Mouse (Mus musculus): ENCODE results near the gene Fgr. TPM values are rescaled to one million over a fixed set of nuclear protein-coding genes. Genes with fewer than 3 reads are reported as not detected.
A peak's percentile ranks its signal among the peaks of the same experiment; 100 is the strongest.

Fgr gene
- polyA plus RNA-seq, 1 experiment from 2014 or later = 0.85 TPM

- no peaks in the 10 kb centered on the region for H3K27me3 ChIP-seq (replicated peaks; ENCODE audit: control insufficient read depth, insufficient read depth, low read length)
- H3K9ac ChIP-seq (ENCODE audit: low read depth, low read length) = no peak overlapping the region
- H3K36me3 ChIP-seq (ENCODE audit: control insufficient read depth, insufficient read depth, low read length) = no peaks in the 10 kb centered on the region
- no peaks in the 10 kb centered on the region for H3K9me3 ChIP-seq (ENCODE audit: control insufficient read depth, low read length)
- no peak for DNase-seq (ENCODE audit: low spot score)
- no peak for ATAC-seq (ENCODE audit: low read depth)
- H3K4me1 ChIP-seq (ENCODE audit: control insufficient read depth, insufficient read depth, low read length) = peaks cover 99% of the 10 kb centered on the region
- H3K27ac ChIP-seq (replicated peaks; ENCODE audit: low read depth, low read length) = no peak overlapping the region
- H3K4me3 ChIP-seq (ENCODE audit: low read depth, low read length) = no peak overlapping the region
- H3K4me2 ChIP-seq (ENCODE audit: low read depth, low read length) = no peak overlapping the region
- WGBS = 13% methylated on average over 6 of the region's 6 CpGs
Observed at GRCm38 (mm10) chr4:133044647-133045094, 70.8 kb downstream of the Fgr start.

- no peak for DNase-seq (ENCODE audit: low spot score)
- ATAC-seq (ENCODE audit: low read depth) = no peak
- peaks cover 100% of the 10 kb centered on the region for H3K4me1 ChIP-seq (ENCODE audit: control insufficient read depth, insufficient read depth, low read length)
- peak overlapping the region; percentile 68 for H3K27ac ChIP-seq (replicated peaks; ENCODE audit: low read depth, low read length)
- WGBS = 33% methylated on average over 10 of the region's 11 CpGs
- H3K27me3 ChIP-seq (replicated peaks; ENCODE audit: control insufficient read depth, insufficient read depth, low read length) = no peaks in the 10 kb centered on the region
- no peaks in the 10 kb centered on the region for H3K36me3 ChIP-seq (ENCODE audit: control insufficient read depth, insufficient read depth, low read length)
- peak overlapping the region; percentile 19 for H3K4me2 ChIP-seq (ENCODE audit: low read depth, low read length)
- no peak overlapping the region for H3K4me3 ChIP-seq (ENCODE audit: low read depth, low read length)
- 0 out of 2 replicates have a peak overlapping the region, but pooled peaks have one; percentile 1 for H3K9ac ChIP-seq (ENCODE audit: low read depth, low read length)
- H3K9me3 ChIP-seq (ENCODE audit: control insufficient read depth, low read length) = no peaks in the 10 kb centered on the region
Observed at GRCm38 (mm10) chr4:133045771-133046474, 72.0 kb downstream of the Fgr start.

- ATAC-seq (ENCODE audit: low read depth) = no peak
- no peaks in the 10 kb centered on the region for H3K27me3 ChIP-seq (replicated peaks; ENCODE audit: control insufficient read depth, insufficient read depth, low read length)
- peak overlapping the region; percentile 68 for H3K27ac ChIP-seq (replicated peaks; ENCODE audit: low read depth, low read length)
- H3K36me3 ChIP-seq (ENCODE audit: control insufficient read depth, insufficient read depth, low read length) = no peaks in the 10 kb centered on the region
- H3K4me1 ChIP-seq (ENCODE audit: control insufficient read depth, insufficient read depth, low read length) = peaks cover 100% of the 10 kb centered on the region
- DNase-seq (ENCODE audit: low spot score) = no peak
- 30% methylated on average over 12 of the region's 12 CpGs for WGBS
- H3K9ac ChIP-seq (ENCODE audit: low read depth, low read length) = peak overlapping the region; percentile 35; the same call in 1 of the 2 replicates
- H3K4me3 ChIP-seq (ENCODE audit: low read depth, low read length) = no peak overlapping the region
- peak overlapping the region; percentile 28; the same call in 1 of the 2 replicates for H3K4me2 ChIP-seq (ENCODE audit: low read depth, low read length)
- no peaks in the 10 kb centered on the region for H3K9me3 ChIP-seq (ENCODE audit: control insufficient read depth, low read length)
Observed at GRCm38 (mm10) chr4:133046691-133047352, 72.9 kb downstream of the Fgr start.

DNA sequence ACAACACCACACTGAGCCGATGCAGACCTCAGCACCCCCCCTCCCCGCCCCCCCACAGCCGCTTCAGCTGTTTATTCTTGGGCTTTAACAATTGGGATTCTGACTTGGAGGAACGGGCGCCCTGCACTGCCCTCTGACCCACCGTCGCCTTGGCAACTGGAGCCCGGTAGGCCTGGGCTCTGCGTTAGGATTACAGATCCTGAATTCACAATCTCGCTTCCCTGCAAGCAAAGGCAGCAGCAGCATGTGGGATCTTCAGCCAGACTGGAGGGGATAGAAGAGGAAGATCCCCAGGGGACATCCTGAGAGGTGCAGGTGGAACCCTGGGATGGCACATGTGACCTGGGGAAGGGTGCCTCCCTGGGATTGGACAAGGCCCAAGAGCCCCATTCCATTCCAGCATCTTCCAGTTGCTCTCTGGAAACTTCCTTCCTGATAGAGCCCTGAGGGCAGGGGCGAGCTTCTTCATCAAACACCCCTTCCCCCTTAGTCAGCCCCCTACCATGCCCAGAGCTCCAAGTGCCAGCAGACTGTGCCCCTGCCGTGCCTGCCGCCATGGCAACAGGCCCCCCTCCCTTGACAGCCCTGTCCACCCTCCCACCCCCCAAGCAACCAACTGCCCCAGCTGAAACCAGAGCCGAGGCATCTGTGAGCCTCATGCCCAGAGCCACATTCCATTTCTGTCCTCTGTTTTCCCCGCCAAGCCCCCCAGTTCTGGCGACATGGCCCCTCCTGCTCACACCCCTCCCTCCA, 73.6 kb downstream of the Fgr start:
- Histone ChIP-seq H3K4me2 (ENCODE audit: low read depth, low read length) (peak overlapping the region; percentile 28), H3K9me3 (ENCODE audit: control insufficient read depth, low read length) (no peaks in the 10 kb centered on the region), H3K27me3 (replicated peaks; ENCODE audit: control insufficient read depth, insufficient read depth, low read length) (no peaks in the 10 kb centered on the region), H3K36me3 (ENCODE audit: control insufficient read depth, insufficient read depth, low read length) (no peaks in the 10 kb centered on the region), H3K4me3 (ENCODE audit: low read depth, low read length) (no peak overlapping the region), H3K4me1 (ENCODE audit: control insufficient read depth, insufficient read depth, low read length) (peaks cover 100% of the 10 kb centered on the region), H3K27ac (replicated peaks; ENCODE audit: low read depth, low read length) (peak overlapping the region; percentile 68), H3K9ac (ENCODE audit: low read depth, low read length) (peak overlapping the region; percentile 35; the same call in 1 of the 2 replicates)
- 22% methylated on average over 10 of the region's 16 CpGs for WGBS
- ATAC-seq (ENCODE audit: low read depth) (no peak; the same call in 1 of the 2 replicates), DNase-seq (ENCODE audit: low spot score) (no peak)

- H3K27me3 ChIP-seq (replicated peaks; ENCODE audit: control insufficient read depth, insufficient read depth, low read length) = no peaks in the 10 kb centered on the region
- peaks cover 96% of the 10 kb centered on the region for H3K4me1 ChIP-seq (ENCODE audit: control insufficient read depth, insufficient read depth, low read length)
- 42% methylated on average over 19 of the region's 19 CpGs for WGBS
- peak overlapping the region; percentile 68 for H3K27ac ChIP-seq (replicated peaks; ENCODE audit: low read depth, low read length)
- no peak overlapping the region for H3K9ac ChIP-seq (ENCODE audit: low read depth, low read length)
- peaks cover 7% of the 10 kb centered on the region; the same call in 1 of the 2 replicates for H3K36me3 ChIP-seq (ENCODE audit: control insufficient read depth, insufficient read depth, low read length)
- H3K4me3 ChIP-seq (ENCODE audit: low read depth, low read length) = no peak overlapping the region
- DNase-seq (ENCODE audit: low spot score) (no peak), ATAC-seq (ENCODE audit: low read depth) (no peak)
- no peak overlapping the region for H3K4me2 ChIP-seq (ENCODE audit: low read depth, low read length)
- no peaks in the 10 kb centered on the region for H3K9me3 ChIP-seq (ENCODE audit: control insufficient read depth, low read length)
Observed at GRCm38 (mm10) chr4:133049071-133049920, 75.4 kb downstream of the Fgr start.

DNA sequence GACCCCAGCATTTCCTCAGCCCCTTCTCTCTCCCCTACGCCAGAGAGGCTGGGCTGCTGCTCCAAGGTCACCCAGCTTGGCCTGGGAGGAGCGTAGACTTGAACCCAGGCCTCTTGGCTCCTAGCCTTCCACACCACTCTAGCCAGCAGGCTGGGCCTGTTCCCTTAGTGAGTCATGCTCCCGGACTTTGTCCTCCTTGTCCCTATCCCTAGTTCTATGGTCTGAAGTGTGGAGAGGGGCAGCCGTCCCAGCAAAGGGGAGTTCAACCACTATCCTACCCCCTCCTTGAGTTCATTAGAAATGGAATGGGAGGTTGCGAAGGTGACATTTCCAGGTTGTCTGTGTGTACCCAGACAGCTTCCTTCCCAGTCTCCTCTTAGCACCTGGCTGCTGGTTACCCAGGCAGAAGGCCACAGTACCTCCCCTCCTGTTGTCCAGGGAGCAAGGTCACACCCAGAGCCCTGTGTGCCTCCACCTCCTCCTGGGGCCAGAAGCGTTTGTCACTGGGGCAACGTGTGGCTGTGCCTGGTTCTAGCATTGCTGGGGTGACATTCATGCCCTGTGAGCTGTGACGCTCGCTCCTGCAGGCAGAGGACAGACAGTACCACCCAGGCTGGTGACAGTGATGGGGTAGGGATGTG, 76.4 kb downstream of the Fgr start:
- Histone ChIP-seq H3K9me3 (ENCODE audit: control insufficient read depth, low read length) (no peaks in the 10 kb centered on the region), H3K4me1 (ENCODE audit: control insufficient read depth, insufficient read depth, low read length) (peaks cover 92% of the 10 kb centered on the region), H3K36me3 (ENCODE audit: control insufficient read depth, insufficient read depth, low read length) (peaks cover 13% of the 10 kb centered on the region), H3K4me2 (ENCODE audit: low read depth, low read length) (no peak overlapping the region), H3K27ac (replicated peaks; ENCODE audit: low read depth, low read length) (0 out of 2 replicates have a peak overlapping the region, but pooled peaks have one; percentile 10), H3K27me3 (replicated peaks; ENCODE audit: control insufficient read depth, insufficient read depth, low read length) (no peaks in the 10 kb centered on the region), H3K9ac (ENCODE audit: low read depth, low read length) (no peak overlapping the region), H3K4me3 (ENCODE audit: low read depth, low read length) (no peak overlapping the region)
- DNase-seq (ENCODE audit: low spot score) (no peak), ATAC-seq (ENCODE audit: low read depth) (no peak)
- WGBS = 66% methylated on average over 9 of the region's 9 CpGs

DNA sequence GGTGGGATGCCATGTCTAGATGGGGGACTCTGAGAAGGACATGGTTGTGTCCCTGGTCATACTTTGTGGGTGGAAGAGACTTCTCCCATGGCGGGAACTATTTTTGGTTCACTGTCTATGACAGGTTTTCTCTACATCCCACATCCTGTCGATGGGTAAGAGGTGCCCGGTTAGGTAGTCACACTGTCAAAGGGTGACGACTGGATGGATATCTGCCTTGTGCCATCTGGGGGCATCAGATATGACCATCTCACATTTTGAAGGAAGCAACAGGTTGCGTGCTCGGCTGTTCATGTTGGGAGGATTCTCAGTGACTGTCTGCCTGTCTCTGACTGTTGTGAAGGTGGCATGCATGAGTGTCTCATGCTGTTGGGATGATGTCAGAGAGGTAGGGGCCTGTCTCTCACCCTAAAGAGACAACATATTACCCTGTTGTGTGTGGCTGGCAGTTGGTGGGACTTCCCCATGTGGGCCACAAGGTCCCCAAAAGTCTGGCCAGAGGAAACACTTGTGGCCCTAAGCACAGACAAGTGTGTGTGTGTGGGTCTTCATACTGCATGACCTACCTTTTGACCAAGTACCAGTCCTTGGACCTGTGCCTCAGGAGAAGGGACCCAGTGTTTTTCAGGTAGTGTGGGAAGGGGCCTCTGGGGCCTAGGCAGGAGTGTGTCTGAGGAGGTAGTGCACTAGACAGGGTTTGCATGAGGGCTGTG, 77.1 kb downstream of the Fgr start:
- Histone ChIP-seq H3K4me1 (ENCODE audit: control insufficient read depth, insufficient read depth, low read length) (peaks cover 92% of the 10 kb centered on the region), H3K4me3 (ENCODE audit: low read depth, low read length) (no peak overlapping the region), H3K4me2 (ENCODE audit: low read depth, low read length) (peak overlapping the region; percentile 44), H3K27ac (replicated peaks; ENCODE audit: low read depth, low read length) (peak overlapping the region; percentile 88), H3K36me3 (ENCODE audit: control insufficient read depth, insufficient read depth, low read length) (peaks cover 20% of the 10 kb centered on the region), H3K9me3 (ENCODE audit: control insufficient read depth, low read length) (no peaks in the 10 kb centered on the region), H3K9ac (ENCODE audit: low read depth, low read length) (peak overlapping the region; percentile 49), H3K27me3 (replicated peaks; ENCODE audit: control insufficient read depth, insufficient read depth, low read length) (no peaks in the 10 kb centered on the region)
- DNase-seq (ENCODE audit: low spot score) (no peak), ATAC-seq (ENCODE audit: low read depth) (no peak)
- WGBS = 83% methylated on average over 6 of the region's 6 CpGs

All from embryonic facial prominence, embryonic 14.5 days (tissue).